Mouse (Mus musculus) bone marrow, adult 2 months (tissue): ENCODE results near the gene Slc43a2.

Source experiments
- CTCF ChIP-seq: fragments of 200-500 bp; IDR thresholded peaks from 2 replicates; pipeline ENCODE4 v1.5.1; 2011; ENCODE audit warnings: low read length, control low read depth; ENCODE audit not compliant: control insufficient read depth, insufficient read depth
- POLR2A ChIP-seq: fragments of 200-500 bp; IDR thresholded peaks from 2 replicates; pipeline ENCODE4 v1.6.1; 2011; ENCODE audit warnings: low read depth, mild to moderate bottlenecking, control low read depth, low read length, borderline replicate concordance; ENCODE audit not compliant: control insufficient read depth

GRCm38 (mm10) chr11:75521609-75522008 lies 9.9 kb upstream of the Slc43a2 start:
- TF ChIP-seq POLR2A (no peak), CTCF (no peak)
